Mouse (Mus musculus) limb, embryonic 13.5 days (tissue): ENCODE data around the gene Arhgap24. TPM values are rescaled to one million over a fixed set of nuclear protein-coding genes. Genes with fewer than 3 reads are reported as not detected.
A peak's percentile ranks its signal among the peaks of the same experiment; 100 is the strongest.

ENCODE experiments used
- ATAC-seq: fragments of 200-750 bp; cut with Nextera tagmentation; 2 replicates; pipeline ENCODE4 v1.8.0; 2017; ENCODE audit warnings: low read depth, moderate number of reproducible peaks, moderate TSS enrichment; ENCODE audit not compliant: low FRiP score
- H3K27ac ChIP-seq: fragments of 300-500 bp; sonication (generic); 2 replicates; pipeline ENCODE4 v1.5.1; 2015; ENCODE audit warnings: inconsistent platforms, mild to moderate bottlenecking, moderate library complexity
- H3K27me3 ChIP-seq: fragments of 300-500 bp; sonication (generic); 2 replicates; pipeline ENCODE4 v1.6.1; 2015; ENCODE audit warnings: mild to moderate bottlenecking, inconsistent platforms
- H3K36me3 ChIP-seq: fragments of 300-500 bp; sonication (generic); 2 replicates; pipeline ENCODE4 v1.6.1; 2015; ENCODE audit warnings: inconsistent platforms, mild to moderate bottlenecking, moderate library complexity
- H3K4me1 ChIP-seq: fragments of 300-500 bp; sonication (generic); 2 replicates; pipeline ENCODE4 v1.6.1; 2015; ENCODE audit warnings: inconsistent platforms
- H3K4me2 ChIP-seq: fragments of 300-500 bp; sonication (generic); replicated peaks from 2 replicates; pipeline ENCODE4 v1.6.1; 2015; ENCODE audit warnings: inconsistent platforms, mild to moderate bottlenecking, moderate library complexity
- H3K4me3 ChIP-seq: fragments of 300-500 bp; sonication (generic); 2 replicates; pipeline ENCODE4 v1.5.1; 2015; ENCODE audit warnings: moderate library complexity, mild to moderate bottlenecking, inconsistent platforms
- H3K9ac ChIP-seq: fragments of 300-500 bp; sonication (generic); 2 replicates; pipeline ENCODE4 v1.6.1; 2015; ENCODE audit warnings: mild to moderate bottlenecking, inconsistent platforms
- H3K9me3 ChIP-seq: fragments of 300-500 bp; sonication (generic); 2 replicates; pipeline ENCODE4 v1.6.1; 2016; ENCODE audit warnings: inconsistent platforms
- WGBS: fragments of 180-500 bp; shearing (Covaris S2); methylation state at CpG from one replicate; pipeline ENCODE4 v1.1.7; 2015; 5-methylcytosine and 5-hydroxymethylcytosine counted together
- polyA plus RNA-seq: library from polyadenylated mRNA; unstranded; fragments of >200 nt; fragmentation: Nextera tagmentation; extraction: Ambion mirVana; gene quantifications from 2 replicates; pipeline ENCODE4 v1.2.1, GENCODE M21; 2015

Arhgap24 gene
- polyA plus RNA-seq, 1 experiment from 2014 or later: 21.6 TPM

DNA sequence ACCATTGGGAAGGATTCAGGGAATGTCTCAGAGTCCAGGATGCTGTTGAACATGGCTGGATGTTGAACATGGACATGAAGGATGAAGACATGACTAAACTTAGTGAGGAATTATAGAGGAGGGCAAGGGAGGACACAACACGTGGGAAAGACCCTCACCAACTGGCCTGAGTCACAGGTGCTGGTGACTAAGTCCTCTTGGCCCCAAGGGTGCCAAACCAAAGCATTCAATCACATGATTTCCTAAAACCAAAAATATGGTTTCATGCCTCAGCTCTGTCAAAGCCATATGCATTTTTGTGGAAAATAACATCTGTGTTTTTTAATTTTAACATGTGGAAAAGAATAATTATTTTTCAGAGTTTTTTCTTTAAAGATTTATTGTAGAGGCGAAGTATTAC, 22.7 kb downstream of the Arhgap24 start:
- Histone ChIP-seq H3K9ac (no peak overlapping the region), H3K27ac (no peak overlapping the region), H3K4me2 (no peak overlapping the region), H3K4me3 (no peak overlapping the region), H3K36me3 (peaks cover 9% of the 10 kb centered on the region; the same call in 1 of the 2 replicates), H3K9me3 (no peaks in the 10 kb centered on the region), H3K4me1 (no peaks in the 10 kb centered on the region), H3K27me3 (no peaks in the 10 kb centered on the region)
- 89% methylated on average over 2 of the region's 2 CpGs for WGBS
- ATAC-seq: no peak

GRCm38 (mm10) chr5:102504557-102504956, 23.4 kb downstream of the Arhgap24 start:
- H3K4me1 ChIP-seq: 0 out of 2 replicates have a peak, but pooled peaks cover 4% of the 10 kb centered on the region
- ATAC-seq: no peak
- no peaks in the 10 kb centered on the region for H3K9me3 ChIP-seq
- H3K4me2 ChIP-seq: no peak overlapping the region
- H3K27me3 ChIP-seq: no peaks in the 10 kb centered on the region
- 89% methylated on average over 4 of the region's 4 CpGs for WGBS
- no peak overlapping the region for H3K9ac ChIP-seq
- peaks cover 9% of the 10 kb centered on the region; the same call in 1 of the 2 replicates for H3K36me3 ChIP-seq
- H3K4me3 ChIP-seq: no peak overlapping the region
- no peak overlapping the region for H3K27ac ChIP-seq

- 66% methylated on average over 3 of the region's 3 CpGs for WGBS
- Histone ChIP-seq H3K27me3 (no peaks in the 10 kb centered on the region), H3K4me3 (no peak overlapping the region), H3K36me3 (peaks cover 9% of the 10 kb centered on the region; the same call in 1 of the 2 replicates), H3K9me3 (no peaks in the 10 kb centered on the region), H3K27ac (no peak overlapping the region), H3K4me2 (no peak overlapping the region), H3K4me1 (0 out of 2 replicates have a peak, but pooled peaks cover 5% of the 10 kb centered on the region), H3K9ac (no peak overlapping the region)
- no peak for ATAC-seq
These were observed 27.0 kb downstream of the Arhgap24 start for GRCm38 (mm10) chr5:102508162-102508561.

DNA sequence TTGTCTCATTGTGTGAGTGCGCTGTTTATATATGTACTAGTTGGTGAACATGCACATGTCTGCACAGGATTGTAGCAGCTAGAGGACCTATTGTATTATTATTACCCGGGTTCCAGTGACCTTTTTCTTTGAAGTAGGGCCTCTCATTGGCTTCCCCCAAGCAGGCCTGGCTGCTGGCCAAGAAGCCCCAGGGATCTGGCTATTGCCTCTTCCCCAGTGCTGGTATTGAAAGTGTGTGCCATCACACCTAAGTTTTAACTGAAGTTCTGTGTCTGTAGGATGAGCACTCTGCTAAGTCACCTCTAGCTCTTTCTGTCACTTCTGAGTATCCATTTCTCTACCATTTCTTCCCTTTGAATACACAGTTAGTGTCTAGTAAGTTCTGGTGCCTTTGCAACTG, 28.2 kb downstream of the Arhgap24 start:
- Histone ChIP-seq H3K9ac (no peak overlapping the region), H3K9me3 (no peaks in the 10 kb centered on the region), H3K27me3 (no peaks in the 10 kb centered on the region), H3K4me2 (no peak overlapping the region), H3K27ac (no peak overlapping the region), H3K4me3 (no peak overlapping the region), H3K4me1 (0 out of 2 replicates have a peak, but pooled peaks cover 10% of the 10 kb centered on the region), H3K36me3 (peaks cover 6% of the 10 kb centered on the region; the same call in 1 of the 2 replicates)
- no peak for ATAC-seq
- 62% methylated on average over 2 of the region's 2 CpGs for WGBS

DNA sequence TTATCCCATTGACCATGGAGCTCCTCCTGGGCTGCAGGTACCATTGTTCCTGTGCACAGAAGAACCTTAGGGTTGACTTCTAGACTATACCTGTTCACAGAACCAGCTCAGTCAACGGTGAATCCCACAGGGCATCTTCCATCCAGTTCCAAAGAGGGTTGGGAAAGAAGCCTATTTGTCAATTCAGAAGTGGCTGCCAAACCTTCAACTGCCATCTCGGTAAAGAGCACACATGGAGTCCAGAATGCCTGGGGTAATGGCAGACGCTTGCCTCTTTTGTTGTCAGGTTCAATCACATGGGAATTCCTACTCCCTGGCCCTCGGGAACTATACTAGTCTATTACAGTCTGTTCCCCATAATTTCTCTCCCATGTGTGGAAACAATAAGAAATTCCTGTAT, 30.5 kb downstream of the Arhgap24 start:
- Histone ChIP-seq H3K4me3 (no peak overlapping the region), H3K9me3 (no peaks in the 10 kb centered on the region), H3K4me1 (0 out of 2 replicates have a peak, but pooled peaks cover 10% of the 10 kb centered on the region), H3K4me2 (no peak overlapping the region), H3K27ac (no peak overlapping the region), H3K36me3 (no peaks in the 10 kb centered on the region), H3K27me3 (no peaks in the 10 kb centered on the region), H3K9ac (no peak overlapping the region)
- WGBS: 70% methylated on average over 4 of the region's 4 CpGs
- no peak for ATAC-seq

DNA sequence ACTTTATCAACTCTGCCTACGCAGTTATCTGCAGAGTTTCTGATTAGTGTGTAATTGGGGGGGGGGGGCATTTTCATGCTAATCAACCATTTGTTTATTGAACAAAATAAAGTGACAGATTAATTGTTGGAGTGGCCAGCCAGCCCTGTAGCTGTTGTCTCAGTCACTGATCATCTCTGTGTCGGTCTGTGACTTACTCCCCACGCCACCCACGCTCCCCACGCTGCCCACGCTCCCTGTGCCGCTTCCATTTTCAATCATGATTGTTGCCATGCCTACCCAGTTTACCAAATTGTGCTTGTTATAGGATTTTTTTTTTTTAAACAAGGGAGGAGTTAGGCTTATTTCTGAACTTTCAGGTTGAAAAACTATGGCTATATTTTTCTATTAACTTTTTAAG, 34.3 kb downstream of the Arhgap24 start:
- no peak for ATAC-seq
- 0 out of 2 replicates have a peak, but pooled peaks cover 6% of the 10 kb centered on the region for H3K4me1 ChIP-seq
- WGBS: 87% methylated on average over 7 of the region's 7 CpGs
- H3K4me2 ChIP-seq: no peak overlapping the region
- H3K9me3 ChIP-seq: no peaks in the 10 kb centered on the region
- no peaks in the 10 kb centered on the region for H3K27me3 ChIP-seq
- no peak overlapping the region for H3K27ac ChIP-seq
- no peaks in the 10 kb centered on the region for H3K36me3 ChIP-seq
- H3K9ac ChIP-seq: no peak overlapping the region
- H3K4me3 ChIP-seq: no peak overlapping the region

DNA sequence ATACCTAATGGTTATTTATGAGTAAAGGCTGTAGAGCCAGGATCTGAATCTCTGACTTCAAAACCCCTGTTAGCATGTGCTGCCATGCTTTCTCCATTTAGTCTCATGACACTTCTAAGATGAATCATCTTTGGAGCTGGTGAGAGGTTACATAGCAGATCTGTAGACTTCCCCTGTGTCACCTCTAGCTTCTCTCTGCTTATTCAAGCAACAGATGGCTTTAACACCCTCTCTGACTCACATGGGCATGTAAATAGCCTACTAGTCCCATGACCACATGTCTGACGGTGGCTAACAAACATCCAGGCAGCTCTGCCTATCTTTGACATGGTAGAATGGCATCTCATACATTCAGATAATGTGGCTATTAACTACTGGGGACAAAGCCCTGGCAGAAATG, 39.3 kb downstream of the Arhgap24 start:
- Histone ChIP-seq H3K4me1 (no peaks in the 10 kb centered on the region), H3K27me3 (no peaks in the 10 kb centered on the region), H3K9ac (no peak overlapping the region), H3K4me3 (no peak overlapping the region), H3K36me3 (no peaks in the 10 kb centered on the region), H3K4me2 (no peak overlapping the region), H3K9me3 (no peaks in the 10 kb centered on the region), H3K27ac (no peak overlapping the region)
- 57% methylated on average over 1 of the region's 1 CpGs for WGBS
- no peak for ATAC-seq

DNA sequence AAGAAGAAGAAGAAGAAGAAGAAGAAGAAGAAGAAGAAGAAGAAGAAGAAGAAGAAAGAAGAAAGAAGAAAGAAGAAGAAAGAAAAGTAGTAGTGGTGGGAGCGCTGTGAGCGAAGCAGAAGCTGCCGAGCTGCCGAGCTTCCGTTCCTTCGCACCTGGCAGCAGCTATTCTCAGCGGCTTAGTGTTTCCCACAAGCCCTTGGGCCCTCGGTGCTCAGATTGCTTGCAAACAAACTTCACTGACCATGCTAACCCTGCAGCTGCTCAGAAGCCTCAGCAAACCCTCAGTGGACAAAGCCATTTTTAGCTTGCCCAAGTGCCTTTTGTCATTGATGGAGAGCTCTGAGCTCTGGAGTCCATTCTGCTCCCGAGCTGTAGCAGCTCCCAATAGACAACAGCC, 54.1 kb downstream of the Arhgap24 start:
- H3K4me1 ChIP-seq: no peaks in the 10 kb centered on the region
- H3K4me2 ChIP-seq: no peak overlapping the region
- no peak for ATAC-seq
- no peak overlapping the region for H3K9ac ChIP-seq
- no peak overlapping the region for H3K27ac ChIP-seq
- no peaks in the 10 kb centered on the region for H3K36me3 ChIP-seq
- 92% methylated on average over 9 of the region's 9 CpGs for WGBS
- H3K27me3 ChIP-seq: no peaks in the 10 kb centered on the region
- no peaks in the 10 kb centered on the region for H3K9me3 ChIP-seq
- H3K4me3 ChIP-seq: no peak overlapping the region

GRCm38 (mm10) chr5:102537819-102538218, 56.6 kb downstream of the Arhgap24 start:
- no peak overlapping the region for H3K4me3 ChIP-seq
- no peak for ATAC-seq
- no peak overlapping the region for H3K4me2 ChIP-seq
- H3K9me3 ChIP-seq: no peaks in the 10 kb centered on the region
- WGBS: 84% methylated on average over 3 of the region's 3 CpGs
- no peaks in the 10 kb centered on the region for H3K4me1 ChIP-seq
- H3K27ac ChIP-seq: no peak overlapping the region
- no peaks in the 10 kb centered on the region for H3K36me3 ChIP-seq
- no peaks in the 10 kb centered on the region for H3K27me3 ChIP-seq
- no peak overlapping the region for H3K9ac ChIP-seq

- no peak overlapping the region for H3K27ac ChIP-seq
- no peak for ATAC-seq
- peaks cover 20% of the 10 kb centered on the region for H3K4me1 ChIP-seq
- H3K9ac ChIP-seq: no peak overlapping the region
- H3K36me3 ChIP-seq: no peaks in the 10 kb centered on the region
- WGBS: 91% methylated on average over 4 of the region's 4 CpGs
- no peaks in the 10 kb centered on the region for H3K9me3 ChIP-seq
- no peak overlapping the region for H3K4me2 ChIP-seq
- no peak overlapping the region for H3K4me3 ChIP-seq
- H3K27me3 ChIP-seq: no peaks in the 10 kb centered on the region
These were observed 65.1 kb downstream of the Arhgap24 start for GRCm38 (mm10) chr5:102546296-102546695.

- no peaks in the 10 kb centered on the region for H3K9me3 ChIP-seq
- H3K36me3 ChIP-seq: no peaks in the 10 kb centered on the region
- H3K27ac ChIP-seq: no peak overlapping the region
- no peak overlapping the region for H3K4me2 ChIP-seq
- H3K4me1 ChIP-seq: peaks cover 26% of the 10 kb centered on the region
- H3K27me3 ChIP-seq: no peaks in the 10 kb centered on the region
- H3K9ac ChIP-seq: no peak overlapping the region
- H3K4me3 ChIP-seq: no peak overlapping the region
- ATAC-seq: no peak
These were observed 66.6 kb downstream of the Arhgap24 start for GRCm38 (mm10) chr5:102547786-102548185.

DNA sequence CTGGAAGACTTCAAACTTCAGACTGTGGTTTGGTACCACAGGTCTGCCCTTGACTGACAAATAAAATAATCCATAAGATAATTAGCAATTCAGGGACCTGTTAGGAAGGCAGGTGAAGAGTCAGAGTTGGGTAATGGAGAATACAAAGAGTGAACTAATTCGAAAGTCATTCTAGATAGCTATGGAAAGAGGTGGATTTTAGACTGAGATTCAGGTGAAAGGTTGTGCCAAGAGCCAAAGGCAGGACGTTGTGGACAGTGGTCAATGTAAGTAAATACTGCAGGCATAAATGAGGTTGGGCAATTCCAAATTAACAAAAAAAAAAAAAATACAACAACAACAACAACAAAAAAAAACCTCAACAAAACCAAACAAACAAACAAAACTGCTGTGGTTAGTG, 67.2 kb downstream of the Arhgap24 start:
- H3K9ac ChIP-seq: no peak overlapping the region
- H3K4me2 ChIP-seq: no peak overlapping the region
- no peak overlapping the region for H3K4me3 ChIP-seq
- H3K27ac ChIP-seq: no peak overlapping the region
- ATAC-seq: no peak
- 83% methylated on average over 2 of the region's 2 CpGs for WGBS
- no peaks in the 10 kb centered on the region for H3K27me3 ChIP-seq
- peaks cover 3% of the 10 kb centered on the region; the same call in 1 of the 2 replicates for H3K36me3 ChIP-seq
- no peaks in the 10 kb centered on the region for H3K9me3 ChIP-seq
- H3K4me1 ChIP-seq: peaks cover 26% of the 10 kb centered on the region

- H3K36me3 ChIP-seq: peaks cover 13% of the 10 kb centered on the region; the same call in 1 of the 2 replicates
- H3K9me3 ChIP-seq: no peaks in the 10 kb centered on the region
- H3K4me1 ChIP-seq: peaks cover 26% of the 10 kb centered on the region
- no peak overlapping the region for H3K9ac ChIP-seq
- WGBS: 36% methylated on average over 3 of the region's 3 CpGs
- H3K4me3 ChIP-seq: no peak overlapping the region
- H3K4me2 ChIP-seq: 0 out of 2 replicates have a peak overlapping the region, but pooled peaks have one; percentile 14
- no peak overlapping the region; the same call in 1 of the 2 replicates for H3K27ac ChIP-seq
- H3K27me3 ChIP-seq: no peaks in the 10 kb centered on the region
- ATAC-seq: no peak
These were observed 69.0 kb downstream of the Arhgap24 start for GRCm38 (mm10) chr5:102550211-102550610.
